Mouse (Mus musculus) liver, postnatal 0 days (tissue): ENCODE measurements at regions not wholly inside any gene's neighbourhood (a gene's known extent, or its start where the extent isn't known, plus 50 kb on each side); places are given as distances from the start of the nearest gene placed in this dataset.

ENCODE experiments used
- CTCF ChIP-seq: sonication (generic); IDR thresholded peaks from 2 replicates; pipeline ENCODE4 v1.5.1; 2016; ENCODE audit warnings: antibody characterized with exemption, low read depth
- EP300 ChIP-seq: IDR thresholded peaks from 2 replicates; pipeline ENCODE4 v1.6.1; 2016; ENCODE audit warnings: antibody characterized with exemption, low read depth, mild to moderate bottlenecking

- TF ChIP-seq EP300: no peak
- no peak for TF ChIP-seq CTCF
Observed at GRCm38 (mm10) chr9:116411067-116411466, 235.9 kb upstream of the Tgfbr2 start.
